Mouse (Mus musculus) kidney, embryonic 16.5 days (tissue): ENCODE results near the gene Erc2. TPM values are rescaled to one million over a fixed set of nuclear protein-coding genes. Genes with fewer than 3 reads are reported as not detected.
"Not testable (repeated sequence)": the region's sequence is repeated elsewhere in the genome, so short reads cannot be mapped to it uniquely, and the experiment has no call there.

ENCODE experiments used
- ATAC-seq: fragments of 200-750 bp; cut with Nextera tagmentation; 2 replicates; pipeline ENCODE4 v1.8.0; 2017; ENCODE audit warnings: moderate TSS enrichment; ENCODE audit not compliant: low FRiP score, low TSS enrichment
- H3K27ac ChIP-seq: fragments of 300-500 bp; sonication (generic); 2 replicates; pipeline ENCODE4 v1.5.1; 2014; ENCODE audit warnings: low read length
- H3K27me3 ChIP-seq: fragments of 300-500 bp; sonication (generic); 2 replicates; pipeline ENCODE4 v1.6.1; 2014; ENCODE audit warnings: low read length, control low read depth, mixed read lengths; ENCODE audit not compliant: insufficient read depth
- H3K36me3 ChIP-seq: fragments of 300-500 bp; sonication (generic); 2 replicates; pipeline ENCODE4 v1.6.1; 2014; ENCODE audit warnings: low read length, control low read depth, mixed read lengths; ENCODE audit not compliant: insufficient read depth
- H3K4me1 ChIP-seq: fragments of 300-500 bp; sonication (generic); 2 replicates; pipeline ENCODE4 v1.6.1; 2014; ENCODE audit warnings: low read length, control low read depth, mixed read lengths; ENCODE audit not compliant: insufficient read depth
- H3K4me2 ChIP-seq: fragments of 300-500 bp; sonication (generic); replicated peaks from 2 replicates; pipeline ENCODE4 v1.6.1; 2014; ENCODE audit warnings: low read depth, low read length
- H3K4me3 ChIP-seq: fragments of 300-500 bp; sonication (generic); 2 replicates; pipeline ENCODE4 v1.5.1; 2014; ENCODE audit warnings: mild to moderate bottlenecking, low read length
- H3K9ac ChIP-seq: fragments of 300-500 bp; sonication (generic); replicated peaks from 2 replicates; pipeline ENCODE4 v1.6.1; 2014; ENCODE audit warnings: low read length
- H3K9me3 ChIP-seq: fragments of 300-500 bp; sonication (generic); 2 replicates; pipeline ENCODE4 v1.6.1; 2016; ENCODE audit warnings: low read length, control low read depth
- WGBS: fragments of 180-500 bp; shearing (Covaris S2); extraction: QIAGEN DNeasy Blood & Tissue Kit; methylation state at CpG from one replicate; pipeline ENCODE4 v1.1.7; 2014; 5-methylcytosine and 5-hydroxymethylcytosine counted together
- polyA plus RNA-seq: library from polyadenylated mRNA; unstranded; fragments of >200 nt; fragmentation: Nextera tagmentation; extraction: Ambion mirVana; gene quantifications from 2 replicates; pipeline ENCODE4 v1.2.1, GENCODE M21; 2015

Gene Erc2
- polyA plus RNA-seq, 1 experiment from 2014 or later: 4.9 TPM

DNA sequence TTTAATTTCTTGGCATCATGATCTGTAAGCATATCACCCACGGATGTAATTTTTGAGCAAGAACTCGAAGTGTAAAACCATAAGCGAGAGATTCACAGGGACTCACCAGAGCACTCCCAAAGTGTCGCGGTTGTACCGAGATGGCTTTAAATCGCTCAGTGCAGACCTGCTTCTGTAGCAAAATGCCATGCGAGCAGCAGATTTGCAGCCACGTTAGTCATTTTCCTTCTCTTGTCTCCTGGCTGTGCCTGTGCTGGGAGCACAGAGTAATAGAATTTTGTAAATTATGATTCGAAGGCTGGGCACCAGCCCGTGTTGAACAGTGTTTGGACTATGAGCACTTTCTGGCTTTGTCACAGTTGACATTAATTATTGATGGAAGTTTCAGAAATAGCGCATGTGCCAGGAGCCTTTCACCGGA lies 253.8 kb downstream of the Erc2 start:
- H3K9me3 ChIP-seq: no peaks in the 10 kb centered on the region
- no peaks in the 10 kb centered on the region for H3K36me3 ChIP-seq
- H3K4me1 ChIP-seq: no peaks in the 10 kb centered on the region
- 76% methylated on average over 13 of the region's 13 CpGs for WGBS
- no peak overlapping the region for H3K4me3 ChIP-seq
- no peak overlapping the region for H3K9ac ChIP-seq
- no peak for ATAC-seq
- H3K27me3 ChIP-seq: no peaks in the 10 kb centered on the region
- no peak overlapping the region for H3K4me2 ChIP-seq
- H3K27ac ChIP-seq: no peak overlapping the region

DNA sequence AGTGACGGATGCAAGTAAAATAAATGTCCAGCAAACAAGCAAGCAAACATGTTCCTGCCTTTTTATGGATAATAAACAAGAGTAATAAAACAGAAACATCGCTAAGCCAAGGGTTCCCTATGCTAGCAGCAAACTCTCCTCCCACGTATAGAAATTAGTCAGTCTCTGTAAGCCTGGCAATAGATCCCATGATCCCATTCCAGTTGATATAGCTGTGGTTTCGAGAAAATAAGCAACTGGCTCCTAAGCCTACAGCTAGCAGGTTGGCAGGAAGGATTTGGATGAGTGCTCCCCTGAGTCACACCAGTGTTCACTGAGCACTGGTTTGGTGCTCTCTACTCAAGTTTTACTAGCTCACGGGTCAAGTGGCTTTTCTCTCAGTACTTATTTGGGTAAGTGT lies 259.7 kb downstream of the Erc2 start:
- no peaks in the 10 kb centered on the region for H3K36me3 ChIP-seq
- H3K4me3 ChIP-seq: no peak overlapping the region
- no peak overlapping the region for H3K27ac ChIP-seq
- no peak overlapping the region for H3K9ac ChIP-seq
- H3K9me3 ChIP-seq: no peaks in the 10 kb centered on the region
- ATAC-seq: no peak
- no peak overlapping the region for H3K4me2 ChIP-seq
- no peaks in the 10 kb centered on the region for H3K27me3 ChIP-seq
- WGBS: 62% methylated on average over 5 of the region's 5 CpGs
- H3K4me1 ChIP-seq: no peaks in the 10 kb centered on the region

DNA sequence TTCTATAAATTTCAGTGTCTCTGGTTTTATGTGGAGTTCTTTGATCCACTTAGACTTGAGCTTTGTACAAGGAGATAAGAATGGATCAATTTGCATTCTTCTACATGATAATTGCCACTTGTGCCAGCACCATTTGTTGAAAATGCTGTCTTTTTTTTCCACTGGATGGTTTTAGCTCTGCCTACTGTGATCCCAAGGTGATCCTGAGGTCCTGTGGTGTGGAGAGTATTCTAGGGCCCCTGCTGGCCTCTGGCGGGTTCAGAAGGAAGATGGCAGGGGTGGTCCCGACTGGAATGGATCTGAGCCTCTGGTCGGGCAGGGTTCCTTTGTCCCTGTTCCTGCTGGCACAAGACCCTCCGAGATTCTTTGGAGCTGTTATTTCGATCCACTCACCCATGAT lies 264.1 kb downstream of the Erc2 start:
- 87% methylated on average over 5 of the region's 5 CpGs for WGBS
- H3K9me3 ChIP-seq, H3K4me1 ChIP-seq, H3K4me3 ChIP-seq, H3K9ac ChIP-seq, H3K36me3 ChIP-seq, H3K4me2 ChIP-seq, H3K27me3 ChIP-seq, H3K27ac ChIP-seq, ATAC-seq: not testable (repeated sequence)

DNA sequence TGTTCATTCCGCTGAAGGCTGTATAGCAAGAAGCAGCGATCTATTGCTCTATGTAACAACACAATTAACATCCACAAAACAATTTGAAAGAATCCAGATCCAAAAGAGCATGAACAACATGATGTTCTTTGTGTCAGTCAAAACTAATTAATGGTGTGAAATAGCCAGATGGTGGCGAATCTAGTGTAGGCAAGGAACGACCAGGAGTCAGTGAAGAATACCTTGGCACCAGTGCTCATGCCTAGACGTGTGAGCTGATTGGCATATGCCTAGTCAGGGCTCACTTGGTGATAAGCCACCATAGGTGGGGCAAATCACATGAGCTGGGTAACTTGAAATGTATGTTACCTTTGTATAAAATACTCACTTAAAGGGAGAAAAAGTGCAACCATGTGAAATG lies 265.3 kb downstream of the Erc2 start:
- H3K36me3 ChIP-seq: no peaks in the 10 kb centered on the region
- 86% methylated on average over 5 of the region's 5 CpGs for WGBS
- H3K4me3 ChIP-seq: no peak overlapping the region
- H3K27me3 ChIP-seq: no peaks in the 10 kb centered on the region
- no peak overlapping the region for H3K9ac ChIP-seq
- H3K27ac ChIP-seq: no peak overlapping the region
- no peaks in the 10 kb centered on the region for H3K4me1 ChIP-seq
- ATAC-seq: no peak
- no peak overlapping the region for H3K4me2 ChIP-seq
- H3K9me3 ChIP-seq: no peaks in the 10 kb centered on the region

DNA sequence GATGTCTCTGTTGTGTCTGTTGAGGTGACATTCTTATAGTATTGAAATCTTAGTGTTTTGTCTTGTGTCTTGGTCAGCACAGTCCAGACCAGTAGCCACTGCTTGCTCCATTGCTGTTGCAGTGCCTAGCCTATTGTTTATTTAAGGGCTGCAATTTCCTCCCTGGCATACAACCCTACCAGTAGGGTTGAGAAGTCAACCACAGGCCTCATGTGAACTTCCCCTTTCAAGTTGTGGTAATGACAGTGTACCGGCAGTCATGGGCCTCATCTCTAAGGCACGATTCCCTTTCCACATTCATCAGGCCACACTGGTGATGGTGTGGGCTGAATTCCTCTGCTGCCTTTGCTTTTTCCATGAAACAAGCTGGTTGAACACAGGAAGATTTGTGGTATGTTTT lies 267.4 kb downstream of the Erc2 start:
- ATAC-seq: no peak
- no peaks in the 10 kb centered on the region for H3K27me3 ChIP-seq
- no peak overlapping the region for H3K4me2 ChIP-seq
- no peaks in the 10 kb centered on the region for H3K9me3 ChIP-seq
- no peak overlapping the region for H3K4me3 ChIP-seq
- H3K4me1 ChIP-seq: no peaks in the 10 kb centered on the region
- H3K27ac ChIP-seq: no peak overlapping the region
- no peak overlapping the region for H3K9ac ChIP-seq
- H3K36me3 ChIP-seq: no peaks in the 10 kb centered on the region
- WGBS: 71% methylated on average over 2 of the region's 2 CpGs

DNA sequence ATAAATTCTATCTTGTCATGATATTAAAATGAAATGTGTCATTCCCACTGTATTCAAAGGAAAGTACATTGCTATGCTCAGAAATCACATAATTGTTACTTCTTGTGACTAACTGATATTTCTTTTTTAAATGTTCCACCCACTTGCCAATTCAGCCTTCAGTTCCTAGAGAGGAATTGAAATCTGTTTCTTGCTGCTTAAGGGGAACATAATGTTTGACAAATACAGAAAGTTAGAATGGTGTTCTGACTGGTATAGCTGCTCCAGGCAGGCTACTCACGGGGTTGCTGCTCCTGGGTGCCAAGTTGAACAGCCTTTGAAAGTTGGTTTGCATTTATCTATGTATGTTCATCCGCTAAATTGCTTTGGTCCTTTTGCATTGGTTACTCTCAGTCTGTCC lies 270.2 kb downstream of the Erc2 start:
- Histone ChIP-seq H3K4me2 (no peak overlapping the region), H3K27ac (no peak overlapping the region), H3K9ac (no peak overlapping the region), H3K9me3 (no peaks in the 10 kb centered on the region), H3K36me3 (no peaks in the 10 kb centered on the region), H3K27me3 (no peaks in the 10 kb centered on the region), H3K4me3 (no peak overlapping the region), H3K4me1 (no peaks in the 10 kb centered on the region)
- WGBS: 93% methylated on average over 2 of the region's 2 CpGs
- no peak for ATAC-seq

DNA sequence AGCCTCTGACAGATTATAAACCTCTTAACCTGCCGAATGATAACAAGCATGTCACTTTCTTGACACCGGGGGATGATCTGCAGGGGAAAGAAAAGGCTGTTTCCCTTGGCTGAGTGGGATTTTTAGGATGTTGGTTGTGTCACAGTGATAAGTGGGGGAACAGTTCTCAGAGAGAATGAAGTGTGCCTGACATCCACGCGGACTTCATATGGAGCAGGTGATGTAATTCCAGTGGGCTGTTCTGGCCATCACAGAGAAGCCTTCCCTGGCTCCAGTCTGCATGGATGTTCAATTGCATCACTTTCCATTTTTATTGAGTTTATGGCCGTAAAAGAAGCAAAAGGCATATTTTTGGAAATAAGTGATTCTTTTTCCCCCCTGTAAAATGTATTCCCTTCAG lies 279.5 kb downstream of the Erc2 start:
- Histone ChIP-seq H3K4me3 (no peak overlapping the region), H3K27me3 (no peaks in the 10 kb centered on the region), H3K27ac (no peak overlapping the region), H3K4me2 (no peak overlapping the region), H3K9me3 (no peaks in the 10 kb centered on the region), H3K36me3 (no peaks in the 10 kb centered on the region), H3K9ac (no peak overlapping the region), H3K4me1 (no peaks in the 10 kb centered on the region)
- 64% methylated on average over 5 of the region's 5 CpGs for WGBS
- no peak for ATAC-seq

DNA sequence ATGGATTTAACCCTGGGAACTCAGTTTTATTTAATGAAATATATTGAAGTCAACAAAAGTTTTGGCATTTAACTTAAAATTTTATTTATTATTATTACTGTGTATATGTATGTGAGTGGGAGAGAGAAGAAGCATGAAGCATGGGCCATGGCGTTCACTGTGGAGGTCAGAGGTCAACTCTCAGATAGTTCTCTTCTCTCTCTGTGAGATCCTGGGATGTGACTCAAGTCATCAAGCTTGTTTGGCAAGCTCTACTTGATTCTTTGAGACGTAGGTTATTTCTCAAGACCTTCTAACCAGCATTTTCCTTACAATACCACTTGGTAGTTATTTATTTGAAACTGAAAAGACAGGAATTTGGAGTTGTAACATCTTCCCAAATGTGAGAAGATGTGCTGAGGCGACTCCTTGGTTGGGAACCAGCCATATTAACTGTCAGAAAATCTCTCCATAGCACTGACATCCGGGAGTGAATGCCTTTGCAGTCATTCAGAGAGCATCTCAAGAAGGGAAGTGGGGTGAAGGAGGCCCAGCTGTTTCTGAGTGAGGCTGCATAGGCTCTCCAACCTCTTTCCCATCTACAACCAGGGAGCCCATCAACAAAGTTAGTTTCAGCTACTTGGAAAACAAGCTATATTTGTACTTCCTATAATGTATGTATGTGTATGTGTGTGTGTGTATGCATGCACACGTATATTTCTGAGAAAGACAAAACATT lies 299.6 kb downstream of the Erc2 start:
- ATAC-seq: no peak
- Histone ChIP-seq H3K4me2 (no peak overlapping the region), H3K27ac (no peak overlapping the region), H3K36me3 (no peaks in the 10 kb centered on the region), H3K27me3 (no peaks in the 10 kb centered on the region), H3K4me3 (no peak overlapping the region), H3K9me3 (0 out of 2 replicates have a peak, but pooled peaks cover 7% of the 10 kb centered on the region), H3K9ac (no peak overlapping the region), H3K4me1 (no peaks in the 10 kb centered on the region)
- 83% methylated on average over 5 of the region's 5 CpGs for WGBS

DNA sequence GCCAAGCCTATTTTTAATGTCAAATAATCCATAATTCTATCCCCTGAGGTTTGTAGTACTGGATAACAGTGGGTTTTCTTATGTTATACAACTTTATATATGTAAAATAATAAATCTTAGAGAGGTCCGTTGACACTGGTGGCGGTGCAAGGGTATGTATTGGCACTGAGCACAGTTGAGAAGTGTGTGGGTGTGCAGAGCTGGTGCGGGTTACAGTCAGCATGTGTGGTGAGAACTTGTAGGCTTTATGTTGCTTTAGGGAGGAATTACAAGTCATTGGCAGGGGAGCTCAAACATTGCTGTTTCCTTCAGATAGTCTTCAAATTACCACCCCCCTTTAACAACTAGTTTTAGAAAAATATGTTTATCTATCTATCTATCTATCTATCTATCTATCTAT lies 305.1 kb downstream of the Erc2 start:
- Histone ChIP-seq H3K9ac (no peak overlapping the region), H3K9me3 (0 out of 2 replicates have a peak, but pooled peaks cover 7% of the 10 kb centered on the region), H3K4me3 (no peak overlapping the region), H3K4me1 (no peaks in the 10 kb centered on the region), H3K27ac (no peak overlapping the region), H3K4me2 (no peak overlapping the region), H3K27me3 (no peaks in the 10 kb centered on the region), H3K36me3 (no peaks in the 10 kb centered on the region)
- no peak for ATAC-seq
- WGBS: 86% methylated on average over 3 of the region's 3 CpGs

DNA sequence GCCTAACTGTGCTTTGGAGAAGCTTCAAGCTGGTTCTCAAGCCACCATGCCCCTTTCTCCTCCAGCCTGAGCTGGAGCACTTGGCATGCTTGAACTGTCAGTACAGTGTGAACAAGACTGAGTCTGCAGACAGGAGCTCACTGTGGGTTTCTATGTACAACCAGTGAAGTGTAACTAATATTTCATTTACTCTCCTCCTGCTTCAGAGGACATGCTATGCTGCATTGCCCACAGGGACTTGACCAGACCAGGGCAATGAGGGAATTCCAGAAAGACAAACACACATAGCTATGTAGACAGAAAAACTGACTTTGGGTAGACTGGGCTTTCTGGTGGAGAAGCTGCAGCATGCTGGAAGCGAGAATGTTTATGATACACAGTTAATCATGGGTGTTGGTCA lies 311.3 kb downstream of the Erc2 start:
- no peak for ATAC-seq
- H3K4me3 ChIP-seq: no peak overlapping the region
- WGBS: 68% methylated on average over 1 of the region's 1 CpGs

More for the DNA sequence above, 311.3 kb downstream of the Erc2 start:
- Histone ChIP-seq H3K4me2 (no peak overlapping the region), H3K9ac (no peak overlapping the region), H3K27me3 (no peaks in the 10 kb centered on the region; the same call in 1 of the 2 replicates), H3K36me3 (no peaks in the 10 kb centered on the region), H3K9me3 (no peaks in the 10 kb centered on the region), H3K27ac (no peak overlapping the region), H3K4me1 (no peaks in the 10 kb centered on the region)
